ENCODE assay signal across 33 mouse cellular contexts in genomic region chr1:86141081-86141480, GRCm38 (mm10). TPM values are rescaled to one million over a fixed set of nuclear protein-coding genes. Genes with fewer than 3 reads are reported as not detected.
"Had no signal": no experiment of that assay in that cellular context is flagged by ENCODE, and none has a peak within 500 bp of the region (broad histone marks: within the 10 kb centered on the region; RNA-seq: fewer than 3 reads in every experiment).

No protein-coding gene starts in this region.

- DNase-seq: cerebellum, adult 2 months; cerebellum, adult 9-10 months; cerebellum, adult 9-11 months; cerebellum, postnatal 10 days; cerebellum, postnatal 14 days; cerebellum, postnatal 25 days; cerebellum, postnatal 36 days; embryo, embryonic 11 days; forebrain, postnatal 0 days; gastrocnemius, adult 2 months; gastrocnemius, postnatal 10 days; gastrocnemius, postnatal 14 days; gastrocnemius, postnatal 25 days; gastrocnemius, postnatal 36 days; heart, adult 11 months; heart, adult 18-20 months; heart, adult 2 months had no signal

- H3K4me1 ChIP-seq: embryonic facial prominence, embryonic 10.5 days; embryonic facial prominence, embryonic 12.5 days; embryonic facial prominence, embryonic 13.5 days; embryonic facial prominence, embryonic 15.5 days; forebrain, embryonic 10.5 days; forebrain, embryonic 12.5 days; forebrain, embryonic 13.5 days; forebrain, embryonic 15.5 days had no signal

- H3K27ac ChIP-seq: embryonic facial prominence, embryonic 10.5 days; embryonic facial prominence, embryonic 12.5 days; embryonic facial prominence, embryonic 13.5 days; embryonic facial prominence, embryonic 15.5 days; forebrain, embryonic 10.5 days; forebrain, embryonic 12.5 days; forebrain, embryonic 13.5 days; forebrain, embryonic 15.5 days; gastrocnemius, adult 2 months; heart, adult 2 months had no signal

- H3K9me3 ChIP-seq: embryonic facial prominence, embryonic 10.5 days; embryonic facial prominence, embryonic 12.5 days; embryonic facial prominence, embryonic 13.5 days; embryonic facial prominence, embryonic 15.5 days; forebrain, embryonic 10.5 days; forebrain, embryonic 12.5 days; forebrain, embryonic 13.5 days; forebrain, embryonic 15.5 days had no signal

- H3K4me3 ChIP-seq: embryonic facial prominence, embryonic 10.5 days; embryonic facial prominence, embryonic 12.5 days; embryonic facial prominence, embryonic 13.5 days; embryonic facial prominence, embryonic 15.5 days; erythroblast, embryonic 14.5 days; forebrain, embryonic 10.5 days; forebrain, embryonic 12.5 days; forebrain, embryonic 13.5 days; forebrain, embryonic 15.5 days; gastrocnemius, adult 2 months; heart, adult 2 months had no signal

- H3K27me3 ChIP-seq: embryonic facial prominence, embryonic 12.5 days; embryonic facial prominence, embryonic 13.5 days; embryonic facial prominence, embryonic 15.5 days; forebrain, embryonic 12.5 days; forebrain, embryonic 13.5 days; forebrain, embryonic 15.5 days had no signal

- H3K4me2 ChIP-seq: embryonic facial prominence, embryonic 12.5 days; embryonic facial prominence, embryonic 13.5 days; embryonic facial prominence, embryonic 15.5 days; forebrain, embryonic 12.5 days; forebrain, embryonic 13.5 days; forebrain, embryonic 15.5 days had no signal

- ATAC-seq: forebrain, embryonic 13.5 days; forebrain, embryonic 14.5 days; forebrain, embryonic 15.5 days; forebrain, embryonic 16.5 days; forebrain, postnatal 0 days had no signal

- H3K9ac ChIP-seq: embryonic facial prominence, embryonic 12.5 days; embryonic facial prominence, embryonic 13.5 days; embryonic facial prominence, embryonic 15.5 days; forebrain, embryonic 12.5 days; forebrain, embryonic 13.5 days; forebrain, embryonic 15.5 days; forebrain, postnatal 0 days had no signal

RNA-seq across cellular contexts. Expression of gene Gm21972, which starts 7.6 kb away (rescaled TPM):
- total RNA-seq: gastrocnemius, adult 8-10 months had no signal
- polyA plus RNA-seq: embryonic facial prominence, embryonic 10.5 days; embryonic facial prominence, embryonic 13.5 days; embryonic facial prominence, embryonic 15.5 days; forebrain, embryonic 11.5 days; forebrain, embryonic 16.5 days; gonadal fat pad, adult 2 months; heart, adult 2 months had no signal

RNA-seq across cellular contexts. Expression of gene Htr2b, which starts 29.3 kb away (rescaled TPM):
- total RNA-seq: forebrain, postnatal 0 days; gastrocnemius, adult 18-20 months; gastrocnemius, adult 2 months; granulocyte monocyte progenitor cell, adult 5-6 weeks had no signal
- polyA plus RNA-seq: cerebellum, adult 2 months; erythroblast, embryonic 14.5 days had no signal
